Mouse (Mus musculus) heart, embryonic 10.5 days (tissue): ENCODE measurements at regions not wholly inside any gene's neighbourhood (a gene's known extent, or its start where the extent isn't known, plus 50 kb on each side); places are given as distances from the start of the nearest gene placed in this dataset.

ENCODE experiments used
- DNase-seq: peaks from one replicate; pipeline ENCODE4 v3.0.0-alpha.2; 2017; ENCODE audit warnings: low spot score
- H3K27ac ChIP-seq: fragments of 300-500 bp; sonication (generic); 2 replicates; pipeline ENCODE4 v1.5.1; 2016; ENCODE audit warnings: mild to moderate bottlenecking
- H3K27me3 ChIP-seq: fragments of 300-500 bp; sonication (generic); 2 replicates; pipeline ENCODE4 v1.6.1; 2016; ENCODE audit warnings: mild to moderate bottlenecking; ENCODE audit not compliant: poor library complexity, insufficient read depth, severe bottlenecking
- H3K36me3 ChIP-seq: fragments of 300-500 bp; sonication (generic); 2 replicates; pipeline ENCODE4 v1.6.1; 2016; ENCODE audit warnings: mild to moderate bottlenecking, moderate library complexity
- H3K4me1 ChIP-seq: fragments of 300-500 bp; sonication (generic); 2 replicates; pipeline ENCODE4 v1.6.1; 2016; ENCODE audit warnings: mild to moderate bottlenecking
- H3K4me3 ChIP-seq: fragments of 300-500 bp; sonication (generic); 2 replicates; pipeline ENCODE4 v1.5.1; 2016; ENCODE audit warnings: mild to moderate bottlenecking, moderate library complexity
- H3K9me3 ChIP-seq: fragments of 300-500 bp; sonication (generic); 2 replicates; pipeline ENCODE4 v1.6.1; 2016; ENCODE audit warnings: mild to moderate bottlenecking, moderate library complexity
- WGBS: fragments of 180-500 bp; shearing (Covaris S2); methylation state at CpG from one replicate; pipeline ENCODE4 v1.1.7; 2016; 5-methylcytosine and 5-hydroxymethylcytosine counted together

DNA sequence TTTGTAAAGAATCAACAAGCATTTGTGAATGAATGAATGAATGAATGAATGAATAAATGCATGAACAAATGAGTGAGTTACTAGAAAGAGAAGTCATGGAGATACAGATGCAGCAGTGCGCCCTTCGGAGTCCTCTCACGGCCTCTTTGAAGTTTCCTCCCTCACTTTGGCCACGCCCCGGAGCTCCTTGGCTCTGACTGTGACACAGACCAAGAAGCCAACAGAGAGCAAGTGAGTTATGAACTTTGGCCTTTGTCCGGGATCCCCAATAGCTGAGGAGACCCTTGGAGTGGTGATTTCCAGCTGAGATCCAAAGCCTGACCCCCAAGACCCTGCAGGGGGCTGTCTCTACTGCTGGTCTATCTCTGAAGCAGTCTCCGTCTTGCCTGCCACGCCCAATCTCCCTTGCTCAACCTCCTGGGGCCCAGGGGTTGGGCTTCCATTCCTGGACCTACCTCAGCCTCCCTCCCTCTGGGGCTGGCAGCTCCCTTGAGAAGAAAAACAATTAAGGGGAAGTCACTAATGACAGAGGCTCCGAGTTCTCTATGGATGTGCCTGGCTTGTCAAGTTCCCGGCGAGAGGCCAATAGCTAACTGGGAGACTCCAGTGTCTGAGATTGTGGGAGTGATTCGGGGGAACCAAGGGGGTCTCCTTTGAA, 58.2 kb upstream of the Slc22a12 start:
- no peak overlapping the region for H3K4me3 ChIP-seq
- WGBS, result 25% methylated on average over 12 of the region's 12 CpGs
- peaks cover 30% of the 10 kb centered on the region; the same call in 1 of the 2 replicates for H3K27me3 ChIP-seq
- H3K4me1 ChIP-seq, result peaks cover 12% of the 10 kb centered on the region
- no peaks in the 10 kb centered on the region for H3K9me3 ChIP-seq
- H3K27ac ChIP-seq, result no peak overlapping the region
- H3K36me3 ChIP-seq, result no peaks in the 10 kb centered on the region
- DNase-seq, result no peak

DNA sequence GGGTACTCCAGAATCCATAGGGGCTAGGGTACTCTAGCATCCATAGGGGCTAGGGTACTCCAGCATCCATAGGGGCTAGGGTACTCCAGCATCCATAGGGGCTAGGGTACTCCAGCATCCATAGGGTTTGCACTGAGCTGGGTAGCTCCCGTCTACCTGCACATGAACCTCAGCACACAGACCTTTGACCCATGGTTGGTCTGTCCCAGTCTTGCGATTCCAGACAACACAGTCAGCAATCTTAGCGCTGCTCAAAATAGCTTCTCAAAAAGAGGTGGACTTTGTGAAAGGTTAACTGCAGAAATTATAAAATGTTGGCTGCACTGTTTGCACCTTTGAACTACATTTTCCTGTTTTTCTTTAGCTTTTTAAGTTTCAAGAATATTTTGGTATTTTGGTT, 56.4 kb upstream of the Slc22a12 start:
- Histone ChIP-seq H3K4me1 (peaks cover 12% of the 10 kb centered on the region), H3K36me3 (no peaks in the 10 kb centered on the region), H3K27ac (no peak overlapping the region), H3K4me3 (no peak overlapping the region), H3K27me3 (peaks cover 42% of the 10 kb centered on the region; the same call in 1 of the 2 replicates), H3K9me3 (no peaks in the 10 kb centered on the region)
- WGBS, result 81% methylated on average over 3 of the region's 3 CpGs
- DNase-seq, result no peak

- no peak for DNase-seq
- no peaks in the 10 kb centered on the region for H3K36me3 ChIP-seq
- 62% methylated on average over 3 of the region's 3 CpGs for WGBS
- no peaks in the 10 kb centered on the region for H3K9me3 ChIP-seq
- peaks cover 37% of the 10 kb centered on the region; the same call in 1 of the 2 replicates for H3K27me3 ChIP-seq
- no peak overlapping the region for H3K4me3 ChIP-seq
- H3K27ac ChIP-seq, result no peak overlapping the region
- H3K4me1 ChIP-seq, result peaks cover 12% of the 10 kb centered on the region
Observed at GRCm38 (mm10) chr19:6598186-6598585, 55.4 kb upstream of the Slc22a12 start.

GRCm38 (mm10) chr19:6595801-6596200, 53.0 kb upstream of the Slc22a12 start:
- WGBS, result 66% methylated on average over 9 of the region's 9 CpGs

More at GRCm38 (mm10) chr19:6595801-6596200, 53.0 kb upstream of the Slc22a12 start:
- Histone ChIP-seq H3K36me3 (no peaks in the 10 kb centered on the region), H3K9me3 (no peaks in the 10 kb centered on the region), H3K4me1 (peaks cover 5% of the 10 kb centered on the region; the same call in 1 of the 2 replicates), H3K27ac (no peak overlapping the region), H3K27me3 (peaks cover 20% of the 10 kb centered on the region; the same call in 1 of the 2 replicates), H3K4me3 (no peak overlapping the region)
- DNase-seq, result no peak
